Mouse (Mus musculus) kidney, adult 2 months (tissue): Measurements from ENCODE around the gene 9530068E07Rik.

ENCODE experiments used
- CTCF ChIP-seq: fragments of 200-500 bp; conservative IDR thresholded peaks from 2 replicates; pipeline ENCODE4 v1.5.1; 2011; ENCODE audit warnings: low read depth, mild to moderate bottlenecking, control low read depth, low read length, moderate library complexity, mixed read lengths; ENCODE audit not compliant: insufficient read depth, insufficient read length
- POLR2A ChIP-seq: fragments of 200-500 bp; IDR thresholded peaks from one replicate; pipeline ENCODE4 v1.6.1; 2011; ENCODE audit warnings: low read depth, low read length, control low read depth

GRCm38 (mm10) chr11:52420296-52421052 is 24.2 kb downstream of the 9530068E07Rik start:
- TF ChIP-seq CTCF (no peak), POLR2A (no peak)
